Mouse (Mus musculus) ovary, adult 10 weeks (tissue): ENCODE data around the gene Gm8165. TPM values are rescaled to one million over a fixed set of nuclear protein-coding genes. Genes with fewer than 3 reads are reported as not detected.

Source experiments
- polyA plus RNA-seq: library from polyadenylated mRNA; stranded (reverse); fragments of 350-450 nt; fragmentation: Illumina TruSeq; extraction: RNeasy Lipid Tissue Mini Kit (QIAGEN cat#74804); gene quantifications from one replicate; pipeline ENCODE4 v1.2.3, GENCODE M21; 2014

The Gm8165 gene
- polyA plus RNA-seq: not detected

GRCm38 (mm10) chr14:43677099-43677498, at the start of gene Gm8165:
Gene Gm8165 (minus strand): TSS chr14:43677199.

GRCm38 (mm10) chr14:43697621-43698020, 20.6 kb upstream of the Gm8165 start, which contains the start of gene Gm7324:
Gene Gm7324 (plus strand): TSS chr14:43697828.

Other genes starting within 250 kb of the Gm8165 start
- gene Gm5799, start 133.6 kb downstream of the Gm8165 start, polyA plus RNA-seq: not detected
- gene Gm17654, start 98.1 kb downstream of the Gm8165 start, polyA plus RNA-seq: not detected
- not detected for gene Gm10375, start 69.2 kb downstream of the Gm8165 start, polyA plus RNA-seq
- 10.8 TPM for gene Gm7324, start 20.6 kb upstream of the Gm8165 start, polyA plus RNA-seq
- gene Gm16506, start 50.3 kb upstream of the Gm8165 start, polyA plus RNA-seq: not detected
- gene Gm6526, start 70.7 kb upstream of the Gm8165 start, polyA plus RNA-seq: 0.48 TPM
- gene Gm8180, start 107.5 kb upstream of the Gm8165 start, polyA plus RNA-seq: not detected
- gene Ear1, start 198.3 kb upstream of the Gm8165 start, polyA plus RNA-seq: not detected
- gene Ear10, start 246.4 kb upstream of the Gm8165 start, polyA plus RNA-seq: not detected
- gene Gm8113, start 248.2 kb upstream of the Gm8165 start, polyA plus RNA-seq: 8.0 TPM